Mouse (Mus musculus) urinary bladder, postnatal 10 days (tissue): ENCODE results near the gene Tkt.

Source experiments
- DNase-seq: peaks from one replicate; pipeline ENCODE4 v3.0.0; 2022; ENCODE audit warnings: low spot score

The Tkt gene

GRCm38 (mm10) chr14:30622130-30622529 lies 74.0 kb downstream of the Tkt start:
- DNase-seq: no peak

GRCm38 (mm10) chr14:30622556-30622955 lies 74.4 kb downstream of the Tkt start:
- no peak for DNase-seq
